Mouse (Mus musculus) neural tube, embryonic 13.5 days (tissue): ENCODE results near the gene Slc4a11. TPM values are rescaled to one million over a fixed set of nuclear protein-coding genes. Genes with fewer than 3 reads are reported as not detected.
A peak's percentile ranks its signal among the peaks of the same experiment; 100 is the strongest.

Experiments
- ATAC-seq: fragments of 200-750 bp; cut with Nextera tagmentation; 2 replicates; pipeline ENCODE4 v1.8.0; 2017; ENCODE audit warnings: low read depth, mild to moderate bottlenecking, moderate TSS enrichment, moderate library complexity
- H3K27ac ChIP-seq: fragments of 300-500 bp; sonication (generic); replicated peaks from 2 replicates; pipeline ENCODE4 v1.5.1; 2015; ENCODE audit warnings: moderate library complexity, mild to moderate bottlenecking, inconsistent platforms
- H3K27me3 ChIP-seq: fragments of 300-500 bp; sonication (generic); 2 replicates; pipeline ENCODE4 v1.6.1; 2015; ENCODE audit warnings: mild to moderate bottlenecking, inconsistent platforms
- H3K36me3 ChIP-seq: fragments of 300-500 bp; sonication (generic); 2 replicates; pipeline ENCODE4 v1.6.1; 2015; ENCODE audit warnings: mild to moderate bottlenecking, inconsistent platforms
- H3K4me1 ChIP-seq: fragments of 300-500 bp; sonication (generic); replicated peaks from 2 replicates; pipeline ENCODE4 v1.6.1; 2015; ENCODE audit warnings: inconsistent platforms
- H3K4me2 ChIP-seq: fragments of 300-500 bp; sonication (generic); 2 replicates; pipeline ENCODE4 v1.6.1; 2015; ENCODE audit warnings: inconsistent platforms, mild to moderate bottlenecking, moderate library complexity
- H3K4me3 ChIP-seq: fragments of 300-500 bp; sonication (generic); 2 replicates; pipeline ENCODE4 v1.5.1; 2015; ENCODE audit warnings: mild to moderate bottlenecking, inconsistent platforms
- H3K9ac ChIP-seq: fragments of 300-500 bp; sonication (generic); 2 replicates; pipeline ENCODE4 v1.6.1; 2015; ENCODE audit warnings: moderate library complexity, mild to moderate bottlenecking, inconsistent platforms
- H3K9me3 ChIP-seq: fragments of 300-500 bp; sonication (generic); 2 replicates; pipeline ENCODE4 v1.6.1; 2016; ENCODE audit warnings: inconsistent platforms
- WGBS: fragments of 180-500 bp; shearing (Covaris S2); methylation state at CpG from one replicate; pipeline ENCODE4 v1.1.7; 2015; 5-methylcytosine and 5-hydroxymethylcytosine counted together
- polyA plus RNA-seq: library from polyadenylated mRNA; unstranded; fragments of >200 nt; fragmentation: Nextera tagmentation; extraction: Ambion mirVana; gene quantifications from 2 replicates; pipeline ENCODE4 v1.2.1, GENCODE M21; 2015

Slc4a11 gene
- polyA plus RNA-seq, 1 experiment from 2014 or later = 0.74 TPM

DNA sequence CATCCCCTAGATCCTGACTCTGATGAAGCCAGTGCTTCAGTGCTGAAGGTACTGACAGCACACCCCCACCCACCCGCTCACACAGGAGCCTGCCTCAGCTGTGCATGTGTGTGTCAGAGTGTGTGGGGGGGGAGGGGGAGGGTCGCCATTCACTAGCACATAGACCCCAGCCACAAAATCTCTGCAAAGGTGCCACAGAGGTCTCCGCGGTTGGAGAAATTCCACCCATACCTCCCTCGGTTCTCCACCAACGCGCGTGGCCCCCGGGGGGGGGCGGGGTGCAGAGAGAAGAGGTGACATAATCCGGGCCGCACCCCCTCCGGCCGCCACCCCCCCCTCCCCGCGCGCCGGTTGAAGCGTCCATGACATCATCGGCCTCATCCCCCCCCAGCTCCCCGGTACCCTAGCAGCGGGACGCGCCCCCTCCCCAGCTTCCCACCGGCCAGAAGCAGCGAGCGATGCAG, 55.1 kb downstream of the Slc4a11 start:
- peaks cover 34% of the 10 kb centered on the region for H3K27me3 ChIP-seq

GRCm38 (mm10) chr2:130641351-130642025, 55.8 kb downstream of the Slc4a11 start:
- no peaks in the 10 kb centered on the region for H3K9me3 ChIP-seq
- peak overlapping the region; percentile 88 for H3K9ac ChIP-seq
- H3K4me3 ChIP-seq = peak overlapping the region; percentile 77
- no peak for ATAC-seq
- WGBS = 62% methylated on average over 6 of the region's 6 CpGs
- 0 out of 2 replicates have a peak, but pooled peaks cover 4% of the 10 kb centered on the region for H3K36me3 ChIP-seq
- H3K4me2 ChIP-seq = peak overlapping the region; percentile 90
- H3K27ac ChIP-seq = no peak overlapping the region
- H3K27me3 ChIP-seq = peaks cover 42% of the 10 kb centered on the region
- H3K4me1 ChIP-seq = peaks cover 19% of the 10 kb centered on the region

More for the DNA sequence above, 55.1 kb downstream of the Slc4a11 start:
- peak overlapping the region; percentile 77 for H3K4me3 ChIP-seq
- peak overlapping the region; percentile 84 for H3K27ac ChIP-seq
- peak; percentile 86 for ATAC-seq
- peak overlapping the region; percentile 90 for H3K4me2 ChIP-seq
- 0% methylated on average over 19 of the region's 27 CpGs for WGBS
- H3K9me3 ChIP-seq = no peaks in the 10 kb centered on the region
- peaks cover 19% of the 10 kb centered on the region for H3K4me1 ChIP-seq
- peak overlapping the region; percentile 88 for H3K9ac ChIP-seq
- H3K36me3 ChIP-seq = peaks cover 6% of the 10 kb centered on the region; the same call in 1 of the 2 replicates

DNA sequence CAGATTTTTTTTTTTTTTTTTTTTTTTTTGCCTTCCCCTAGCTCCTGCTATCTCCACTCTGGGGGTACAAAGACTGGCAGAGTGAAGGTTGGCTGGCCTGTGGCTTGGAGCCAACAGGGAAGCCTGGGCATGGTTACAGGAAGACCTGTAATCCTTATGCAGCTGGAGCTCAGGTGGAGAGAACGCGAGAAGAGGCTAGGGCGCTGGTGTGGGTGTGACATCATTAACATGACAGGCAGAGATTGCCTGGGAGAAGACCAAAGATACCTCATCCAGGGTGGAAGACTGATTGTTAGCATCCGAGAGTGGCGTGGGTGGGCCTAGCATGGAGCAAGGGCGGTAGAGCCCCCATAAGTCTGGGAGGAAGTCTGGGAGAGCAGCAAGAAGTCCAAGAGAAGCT, 58.0 kb downstream of the Slc4a11 start:
- no peaks in the 10 kb centered on the region for H3K9me3 ChIP-seq
- no peak overlapping the region for H3K4me2 ChIP-seq
- ATAC-seq = no peak
- H3K9ac ChIP-seq = no peak overlapping the region
- 73% methylated on average over 6 of the region's 6 CpGs for WGBS
- no peak overlapping the region for H3K27ac ChIP-seq
- H3K27me3 ChIP-seq = peaks cover 64% of the 10 kb centered on the region
- peaks cover 19% of the 10 kb centered on the region for H3K36me3 ChIP-seq
- peaks cover 38% of the 10 kb centered on the region for H3K4me1 ChIP-seq
- no peak overlapping the region for H3K4me3 ChIP-seq

GRCm38 (mm10) chr2:130638101-130638611, 59.2 kb downstream of the Slc4a11 start:
- Histone ChIP-seq H3K27ac (no peak overlapping the region), H3K27me3 (peaks cover 73% of the 10 kb centered on the region), H3K9me3 (no peaks in the 10 kb centered on the region), H3K4me2 (no peak overlapping the region), H3K4me3 (no peak overlapping the region), H3K4me1 (peaks cover 40% of the 10 kb centered on the region), H3K9ac (no peak overlapping the region), H3K36me3 (peaks cover 20% of the 10 kb centered on the region)
- 29% methylated on average over 16 of the region's 16 CpGs for WGBS
- no peak for ATAC-seq

DNA sequence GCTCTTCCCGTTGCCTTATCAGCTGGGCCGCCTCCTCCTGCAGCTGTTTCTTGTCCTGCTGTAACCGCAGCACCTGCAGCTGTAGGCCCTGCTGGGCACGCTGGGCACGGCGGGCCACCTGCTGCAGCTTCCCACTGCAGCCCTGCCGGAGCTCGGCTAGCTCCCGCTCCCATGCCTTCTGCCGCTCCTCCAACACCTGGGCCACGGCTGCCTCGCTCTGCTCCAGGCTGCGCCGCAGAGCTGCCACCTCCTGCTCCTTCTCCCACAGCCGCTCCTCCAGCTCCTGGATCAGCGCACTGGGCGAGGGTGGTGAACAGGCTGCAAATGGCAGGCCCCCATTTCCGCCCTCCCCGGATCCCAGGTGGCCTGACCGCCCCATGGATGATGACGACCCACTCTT, 61.5 kb downstream of the Slc4a11 start:
- ATAC-seq = no peak
- Histone ChIP-seq H3K4me3 (no peak overlapping the region), H3K9ac (no peak overlapping the region), H3K27me3 (peaks cover 68% of the 10 kb centered on the region), H3K36me3 (peaks cover 20% of the 10 kb centered on the region), H3K27ac (no peak overlapping the region), H3K4me1 (peaks cover 23% of the 10 kb centered on the region), H3K9me3 (no peaks in the 10 kb centered on the region), H3K4me2 (peak overlapping the region; percentile 58; the same call in 1 of the 2 replicates)
- WGBS = 12% methylated on average over 21 of the region's 21 CpGs

GRCm38 (mm10) chr2:130634739-130635411, 62.4 kb downstream of the Slc4a11 start:
- WGBS = 1% methylated on average over 38 of the region's 38 CpGs
- ATAC-seq = peak; percentile 6; the same call in 1 of the 2 replicates
- Histone ChIP-seq H3K36me3 (peaks cover 20% of the 10 kb centered on the region), H3K27ac (no peak overlapping the region), H3K9ac (peak overlapping the region; percentile 66), H3K4me2 (peak overlapping the region; percentile 58), H3K4me3 (peak overlapping the region; percentile 31), H3K4me1 (peaks cover 26% of the 10 kb centered on the region), H3K9me3 (no peaks in the 10 kb centered on the region), H3K27me3 (peaks cover 65% of the 10 kb centered on the region)

Other genes starting within 250 kb of the Slc4a11 start
- gene Ptpra, start 247.2 kb downstream of the Slc4a11 start, polyA plus RNA-seq = 123 and 131 TPM in 2 replicates
- 77.4 and 87.0 TPM in 2 replicates for gene Mrps26, start 133.8 kb downstream of the Slc4a11 start, polyA plus RNA-seq
- gene Oxt, start 121.3 kb downstream of the Slc4a11 start, polyA plus RNA-seq = not detected in 2 replicates
- gene Avp, start 115.0 kb downstream of the Slc4a11 start, polyA plus RNA-seq = 0.36 TPM in 1 of 2 replicates, not detected in the other
- gene Fastkd5, start 67.5 kb downstream of the Slc4a11 start, polyA plus RNA-seq = 13.1 and 13.8 TPM in 2 replicates
- gene Ubox5, start 67.5 kb downstream of the Slc4a11 start, polyA plus RNA-seq = 10.8 and 12.4 TPM in 2 replicates
- 10.5 and 10.7 TPM in 2 replicates for gene Lzts3, start 54.7 kb downstream of the Slc4a11 start, polyA plus RNA-seq
- 64.6 and 72.3 TPM in 2 replicates for gene Ddrgk1, start 32.9 kb downstream of the Slc4a11 start, polyA plus RNA-seq
- 121 and 134 TPM in 2 replicates for gene Itpa, start 29.9 kb downstream of the Slc4a11 start, polyA plus RNA-seq
- 96.5 and 102 TPM in 2 replicates for gene 4930402H24Rik, start 208.9 kb upstream of the Slc4a11 start, polyA plus RNA-seq
- gene Atrn, start 209.0 kb upstream of the Slc4a11 start, polyA plus RNA-seq = 11.7 and 12.3 TPM in 2 replicates